Mouse (Mus musculus): ENCODE results near the gene Sgsh.

DNA sequence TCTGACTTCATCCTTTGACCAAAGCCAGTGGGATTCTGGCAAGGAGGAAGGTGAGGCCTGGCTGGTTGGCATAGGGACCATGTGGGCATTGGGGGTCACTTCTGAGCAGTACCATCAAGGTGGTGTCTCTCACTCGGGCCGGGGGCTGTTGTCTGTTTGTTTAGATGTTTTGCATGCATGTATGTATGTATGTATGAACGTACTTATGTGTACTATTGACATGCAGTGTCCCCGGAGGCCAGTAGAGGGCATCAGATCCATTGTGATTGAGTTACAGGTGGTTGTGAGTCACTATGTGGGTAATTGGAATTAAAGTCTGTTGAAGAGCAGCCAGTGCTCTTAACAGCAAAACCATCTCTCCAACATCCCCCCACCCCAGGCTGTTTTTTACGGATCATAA, 15.7 kb downstream of the Sgsh start:
- peak; percentile 94 for TF ChIP-seq CTCF (IDR thresholded peaks at IDR 0.05; ENCODE audit: low read depth)
- no peak for TF ChIP-seq EP300 (IDR thresholded peaks at IDR 0.05; ENCODE audit: low read depth)
